Mouse (Mus musculus) CH12.LX (cell line): ENCODE data around the gene Lss.

ENCODE experiments used
- HCFC1 ChIP-seq: IDR thresholded peaks from 2 replicates; pipeline ENCODE4 v1.6.1; 2012; ENCODE audit warnings: low read depth, mild to moderate bottlenecking, inconsistent platforms, low read length, improper control_type of control experiment
- JUND ChIP-seq: conservative IDR thresholded peaks from 2 replicates; pipeline ENCODE4 v1.6.1; 2011; ENCODE audit warnings: low read depth, low read length, improper control_type of control experiment
- MAFK ChIP-seq: IDR thresholded peaks from 2 replicates; pipeline ENCODE4 v1.6.1; 2011; ENCODE audit warnings: low read length, improper control_type of control experiment; ENCODE audit not compliant: insufficient replicate concordance
- POLR2A ChIP-seq: IDR thresholded peaks from 2 replicates; pipeline ENCODE4 v1.6.1; 2011; ENCODE audit warnings: low read depth, mild to moderate bottlenecking, improper control_type of control experiment, low read length

- TF ChIP-seq POLR2A (no peak), MAFK (no peak), HCFC1 (no peak), JUND (no peak)
Observed at GRCm38 (mm10) chr10:76488265-76488664, 43.1 kb upstream of the Lss start.
